Mouse (Mus musculus) small intestine, adult 2 months (tissue): Measurements from ENCODE around the gene Cx3cl1.
A peak's percentile ranks its signal among the peaks of the same experiment; 100 is the strongest.

Source experiments
- CTCF ChIP-seq: fragments of 200-500 bp; IDR thresholded peaks from 2 replicates; pipeline ENCODE4 v1.5.1; 2012; ENCODE audit warnings: low read depth, mild to moderate bottlenecking, control low read depth, inconsistent platforms, low read length, moderate library complexity, mixed read lengths; ENCODE audit not compliant: insufficient replicate concordance, insufficient read length; ENCODE audit errors: extremely low read depth
- POLR2A ChIP-seq: fragments of 200-500 bp; IDR thresholded peaks from 2 replicates; pipeline ENCODE4 v1.6.1; 2012; ENCODE audit warnings: low read depth, mild to moderate bottlenecking, control low read depth, inconsistent platforms, low read length, moderate library complexity

- TF ChIP-seq POLR2A (peak; percentile 99), CTCF (no peak)
Observed at GRCm38 (mm10) chr8:94771941-94772670, at the start of gene Cx3cl1.
